Mouse (Mus musculus) left cerebral cortex, postnatal 25 days (tissue): ENCODE results near the gene Rpl12. TPM values are rescaled to one million over a fixed set of nuclear protein-coding genes. Genes with fewer than 3 reads are reported as not detected.
A peak's percentile ranks its signal among the peaks of the same experiment; 100 is the strongest.

Experiments
- DNase-seq, 2 experiments: peaks; one replicate each; pipeline ENCODE4 v3.0.0; 2022; ENCODE audit warnings: low spot score in 2 of 2, mixed read lengths in 1 of 2
- intact Hi-C: fragments of 180-260 bp; cut with DNase I; formaldehyde crosslinking; loops from one replicate; pipeline ENCODE4 v1.15.1; 2025
- total RNA-seq, 2 experiments: library from RNA; stranded (reverse); gene quantifications; 2 replicates each; pipeline ENCODE4 v1.2.3; 2021

Gene Rpl12
- total RNA-seq, 2 experiments from 2014 or later, result 103 to 104 TPM

GRCm38 (mm10) chr2:32931730-32932129 is 29.6 kb upstream of the Rpl12 start:
- no peak for DNase-seq
- intact Hi-C loops, result no loop called here

DNA sequence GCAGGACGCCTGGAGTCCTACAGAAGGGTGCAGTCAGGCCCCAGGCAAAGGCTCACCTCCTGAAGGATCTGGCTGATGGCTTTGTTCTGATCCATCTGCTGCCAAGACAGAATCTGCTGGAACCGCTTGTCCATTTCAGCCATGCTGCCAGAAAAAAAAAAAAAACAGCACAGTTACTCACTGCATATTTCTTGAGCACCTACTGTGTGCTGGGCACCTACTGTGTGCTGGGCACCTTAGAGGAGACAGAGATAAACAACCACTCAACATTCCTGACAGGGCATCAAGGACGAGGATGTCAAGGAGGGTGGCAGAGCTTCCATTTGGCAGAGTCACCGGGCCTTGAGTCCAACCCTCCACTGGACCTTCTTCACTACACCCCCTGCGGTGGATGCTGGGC is 22.6 kb upstream of the Rpl12 start:
- no peak for DNase-seq
- intact Hi-C loops, result no loop called here

GRCm38 (mm10) chr2:32939418-32939817 is 21.9 kb upstream of the Rpl12 start:
- intact Hi-C loops, result no loop called here

DNA sequence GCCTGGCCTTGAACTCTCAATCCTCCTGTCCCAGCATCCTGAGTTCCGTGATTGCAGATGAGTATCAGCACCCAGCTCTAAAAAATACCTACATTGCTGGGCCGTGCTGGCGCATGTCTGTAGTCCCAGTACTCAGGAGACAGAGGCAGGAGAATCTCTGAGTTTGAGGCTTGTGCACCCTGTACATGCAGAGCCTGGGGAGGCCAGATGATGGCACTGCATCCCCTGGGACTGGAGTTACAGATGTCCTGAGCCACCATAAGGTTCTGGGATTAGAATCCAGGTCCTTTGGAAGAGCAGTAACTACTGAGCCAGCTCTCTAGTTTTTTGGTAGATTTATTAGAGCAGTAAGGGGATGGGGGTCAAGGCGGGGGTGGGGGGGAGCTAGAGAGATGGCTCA is 20.9 kb upstream of the Rpl12 start:
- intact Hi-C loops, result no loop called here
- no peak for DNase-seq

More at GRCm38 (mm10) chr2:32939418-32939817, 21.9 kb upstream of the Rpl12 start:
- DNase-seq, result peak in 1 of 2 experiments; percentile 76

DNA sequence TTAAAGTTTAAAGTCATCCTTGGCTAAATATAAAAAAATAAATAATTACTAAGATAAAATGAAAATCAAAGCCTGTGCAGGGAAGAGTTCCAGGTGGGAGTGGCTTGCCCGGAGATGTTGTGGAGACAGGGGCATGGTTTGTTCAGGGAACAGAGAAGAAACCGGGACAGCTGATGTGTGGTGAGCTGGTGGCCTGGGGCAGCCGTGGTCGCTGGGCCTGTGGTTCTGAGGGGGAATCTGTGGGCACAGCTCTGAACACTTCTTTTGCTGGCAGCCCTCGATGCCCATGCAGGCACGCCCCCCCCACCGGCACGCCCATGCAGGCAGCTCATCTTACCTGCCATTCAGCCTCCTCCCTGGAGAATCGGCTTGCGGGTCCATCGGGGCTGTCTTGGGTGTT is 13.9 kb upstream of the Rpl12 start:
- no peak for DNase-seq
- intact Hi-C loops, result no loop called here

DNA sequence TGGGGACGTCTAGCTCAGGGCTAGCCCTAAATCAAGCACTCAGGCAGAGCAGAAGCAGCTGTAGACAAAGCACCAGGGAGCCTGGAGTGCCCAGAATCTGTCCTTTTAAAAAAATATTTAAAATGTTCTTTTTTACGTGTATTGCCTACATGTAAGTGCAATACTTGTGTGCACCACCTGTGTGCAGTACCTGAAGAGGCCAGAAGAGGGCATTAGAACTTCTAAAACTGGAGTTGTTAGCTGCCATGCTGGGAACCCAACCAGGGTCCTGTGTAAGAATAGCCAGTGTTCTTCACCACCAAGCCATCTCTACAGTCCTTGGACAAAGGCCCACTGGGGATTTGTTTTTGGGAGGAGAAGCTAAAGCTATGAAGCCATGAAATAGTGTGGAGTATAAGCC is 6.8 kb upstream of the Rpl12 start:
- intact Hi-C loops, result no loop called here
- no peak for DNase-seq

DNA sequence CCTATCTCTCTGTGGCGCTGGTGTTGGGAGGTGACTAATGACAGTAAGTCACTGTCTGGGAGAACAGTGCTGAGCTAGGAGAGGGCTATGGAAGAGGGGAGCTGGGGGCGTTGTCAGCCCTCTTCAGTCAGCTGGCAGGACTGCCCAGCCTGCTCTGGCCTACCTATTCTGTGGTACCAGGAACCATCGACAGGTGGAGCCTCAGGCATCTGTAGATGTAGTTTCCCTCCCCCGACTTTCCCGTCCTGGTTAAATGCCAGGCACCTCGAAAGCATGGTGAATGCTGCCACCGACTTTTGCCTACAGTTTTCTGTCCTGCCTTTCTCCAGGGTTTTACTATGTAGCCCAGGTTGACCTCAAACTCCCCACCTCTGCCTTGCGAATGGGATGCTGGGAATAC is 4.0 kb upstream of the Rpl12 start:
- peak in 1 of 2 experiments; percentile 62 for DNase-seq
- intact Hi-C loops, result no loop called here

DNA sequence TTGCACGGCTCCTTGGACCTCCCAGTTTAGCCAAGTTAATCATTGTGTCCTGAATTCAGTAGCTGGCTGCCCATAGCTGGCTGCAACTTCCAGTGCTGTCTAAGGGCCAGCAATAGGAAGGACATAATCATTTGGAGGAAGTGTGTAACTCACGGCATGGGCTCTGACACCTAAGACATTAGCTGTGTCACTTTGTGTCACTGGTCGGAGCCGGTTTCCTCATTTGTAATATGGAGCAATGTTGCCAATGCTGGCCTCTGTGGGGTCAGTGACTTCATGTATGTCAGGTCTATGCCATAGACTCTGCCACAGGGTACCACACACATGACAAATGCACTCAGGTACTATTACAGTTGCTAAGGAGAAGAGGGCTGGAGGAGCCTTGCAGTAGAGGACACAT is 1.1 kb upstream of the Rpl12 start:
- intact Hi-C loops, result no loop called here

DNA sequence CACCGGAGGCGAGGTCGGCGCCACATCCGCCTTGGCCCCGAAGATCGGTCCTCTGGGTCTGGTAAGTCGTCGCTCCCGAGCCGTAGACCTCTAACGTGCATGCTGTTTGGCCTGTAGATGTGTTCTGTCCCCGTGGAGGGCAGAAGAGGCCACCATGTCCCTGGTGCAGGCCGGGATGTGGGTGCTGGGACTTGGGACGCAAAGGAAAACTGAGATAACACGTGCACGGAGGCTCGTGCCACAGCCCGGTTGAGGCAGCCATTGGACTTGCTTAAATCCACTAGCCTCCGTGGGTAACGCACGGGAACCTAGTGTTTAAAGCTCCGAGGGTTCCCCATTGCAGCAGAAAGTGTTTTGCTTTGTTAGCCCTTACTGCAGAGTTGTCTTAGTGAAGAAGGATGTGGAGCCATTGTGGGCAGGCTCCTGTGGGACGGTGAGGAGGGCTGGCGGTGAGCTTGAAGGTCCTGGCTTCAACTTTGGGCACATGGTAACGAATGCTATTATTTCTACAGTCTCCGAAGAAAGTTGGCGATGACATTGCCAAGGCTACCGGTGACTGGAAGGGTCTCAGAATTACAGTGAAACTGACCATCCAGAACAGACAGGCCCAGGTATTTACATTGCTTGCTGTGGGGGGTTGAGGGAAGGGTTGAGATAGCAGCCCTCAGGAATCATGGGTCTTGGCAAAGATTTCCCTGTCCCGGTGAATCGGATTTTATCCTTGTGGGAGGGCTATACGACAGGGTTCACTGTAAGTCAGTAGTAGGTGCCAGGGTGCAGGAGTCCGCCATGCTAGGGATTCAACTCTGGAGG is 909 bp downstream of the Rpl12 start:
- DNase-seq, result peak in 1 of 2 experiments; percentile 32
- intact Hi-C loops, result no loop called here

More for the DNA sequence above, 1.1 kb upstream of the Rpl12 start:
- DNase-seq, result no peak

GRCm38 (mm10) chr2:32962875-32963220 is 1.5 kb downstream of the Rpl12 start:
- intact Hi-C loops, result no loop called here
- no peak for DNase-seq

DNA sequence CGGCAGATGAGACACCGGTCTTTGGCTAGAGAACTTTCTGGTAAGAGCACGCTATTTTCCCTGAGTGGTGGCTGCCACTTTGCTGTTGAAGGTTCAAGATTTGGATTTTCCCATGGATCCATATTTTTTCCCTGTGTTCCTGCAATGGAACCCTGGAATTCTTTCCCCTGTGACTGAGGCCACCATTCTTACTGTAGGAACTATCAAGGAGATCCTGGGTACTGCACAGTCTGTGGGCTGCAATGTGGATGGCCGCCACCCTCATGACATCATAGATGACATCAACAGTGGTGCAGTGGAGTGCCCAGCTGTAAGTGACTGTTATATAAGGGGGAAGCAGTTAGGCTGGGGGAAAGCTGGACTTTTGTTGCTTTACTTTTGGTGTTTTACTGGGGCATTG is 2.2 kb downstream of the Rpl12 start:
- intact Hi-C loops, result no loop called here
- DNase-seq, result peak in 1 of 2 experiments; percentile 48

GRCm38 (mm10) chr2:32963981-32964380 is 2.6 kb downstream of the Rpl12 start:
- no peak for DNase-seq
- intact Hi-C loops, result no loop called here

GRCm38 (mm10) chr2:32964659-32965457 is 3.5 kb downstream of the Rpl12 start:
- intact Hi-C loops, result no loop called here
- DNase-seq, result no peak

DNA sequence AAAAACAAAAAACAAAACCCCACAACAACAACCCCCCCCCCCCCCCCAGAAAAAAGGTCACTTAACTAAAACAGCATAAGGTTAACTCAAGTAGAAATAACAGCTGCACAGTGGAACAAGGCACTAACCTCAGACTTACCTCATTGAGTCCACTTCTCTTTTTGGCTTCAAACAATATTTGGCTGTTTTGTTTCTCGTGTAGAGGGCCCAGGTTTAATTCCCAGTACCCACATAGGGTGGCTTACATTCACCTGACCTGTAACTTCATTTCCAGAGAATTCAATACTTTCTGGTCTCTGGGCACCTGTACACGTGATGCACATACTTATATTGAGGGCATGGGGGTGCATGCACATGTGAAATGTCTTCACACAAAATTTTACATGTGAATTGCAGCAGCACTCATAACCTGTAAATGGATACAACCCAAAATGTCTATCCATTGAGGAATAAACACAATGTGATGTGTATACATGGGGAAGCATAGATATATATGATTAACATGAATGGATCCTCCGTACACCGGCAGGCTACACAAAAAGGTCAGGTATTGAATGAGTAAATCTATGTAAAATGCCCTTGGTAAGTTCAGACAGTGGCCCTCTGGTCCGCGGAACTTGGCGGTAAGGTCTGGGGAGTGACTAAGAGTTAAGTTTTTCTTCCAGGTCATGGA is 4.3 kb downstream of the Rpl12 start:
- intact Hi-C loops, result no loop called here

DNA sequence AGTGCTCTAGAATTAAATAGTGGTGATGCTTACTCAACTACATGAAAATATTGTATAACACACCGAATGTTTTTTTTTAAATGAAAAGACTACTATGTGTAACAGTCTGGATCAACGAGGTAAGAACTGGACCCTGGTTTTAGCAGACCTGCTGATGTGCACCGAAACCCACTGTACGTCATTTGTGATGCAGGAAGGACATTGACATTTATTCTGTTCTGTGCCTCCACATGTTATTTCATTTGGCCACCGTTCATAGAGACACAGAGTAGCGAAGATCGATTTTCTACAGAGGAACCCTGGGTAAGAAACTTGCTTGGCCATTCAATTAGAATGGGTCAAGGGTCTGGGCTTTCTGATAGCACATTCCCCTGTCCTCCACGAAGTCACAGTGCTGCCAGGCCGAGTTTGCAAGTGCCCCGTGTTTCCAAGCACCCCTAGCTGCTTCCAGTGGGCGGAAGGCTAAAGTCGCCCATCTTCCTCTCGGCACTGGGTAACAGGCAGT is 4.9 kb downstream of the Rpl12 start:
- DNase-seq, result no peak
- intact Hi-C loops, result no loop called here

More for the DNA sequence above, 4.3 kb downstream of the Rpl12 start:
- DNase-seq, result no peak

DNA sequence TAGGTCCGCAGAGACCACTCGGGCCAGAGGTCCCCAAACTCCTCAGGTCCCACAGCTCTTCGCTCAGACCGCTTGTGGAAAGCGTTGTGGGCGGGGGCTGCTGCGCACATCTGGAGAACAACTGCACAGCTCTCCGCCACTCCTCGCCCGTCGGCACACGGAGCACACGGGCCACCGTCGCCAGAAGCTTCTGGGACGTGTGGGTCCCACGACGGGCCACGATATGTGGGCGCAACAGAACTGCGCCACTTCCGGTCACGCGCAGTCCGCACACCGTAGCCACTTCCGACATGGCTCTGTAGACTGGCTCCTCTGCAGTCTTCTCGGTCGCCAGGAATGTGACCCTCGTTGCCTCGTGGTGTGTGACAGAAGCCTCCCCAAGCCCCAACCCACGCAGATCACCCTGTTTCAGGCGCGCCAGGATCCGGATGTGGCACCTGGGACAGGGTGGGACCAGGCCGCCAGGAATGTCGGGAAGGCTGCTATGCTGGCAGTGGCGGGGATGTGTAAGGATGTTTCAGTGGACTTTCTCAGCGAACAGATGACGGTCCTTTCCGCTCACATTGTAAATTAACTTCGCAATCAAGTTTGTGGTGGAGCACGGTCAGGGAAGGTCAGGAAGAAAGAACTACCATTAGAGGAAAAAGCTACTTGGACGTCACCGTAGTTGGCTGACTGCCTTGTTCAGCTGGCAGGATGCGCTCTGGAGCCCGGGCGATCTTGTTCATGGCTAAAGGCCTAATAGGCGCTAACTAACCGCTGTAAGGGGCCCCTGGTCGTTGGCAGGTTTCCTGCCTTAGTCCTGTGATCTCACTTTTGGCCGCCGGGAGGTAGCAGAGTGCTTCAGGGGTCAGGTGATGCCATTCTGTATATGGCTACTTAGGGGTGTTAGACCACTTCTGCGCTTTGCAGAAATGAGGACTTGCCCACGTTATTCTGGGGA is 5.6 kb downstream of the Rpl12 start:
- DNase-seq, result peak; percentile 91 to 94
- intact Hi-C loops, result no loop called here

- intact Hi-C loops, result no loop called here
- no peak for DNase-seq
These were observed 6.8 kb downstream of the Rpl12 start for GRCm38 (mm10) chr2:32968024-32968614.

GRCm38 (mm10) chr2:32969326-32969725 is 8.0 kb downstream of the Rpl12 start:
- DNase-seq, result peak in 1 of 2 experiments; percentile 74
- intact Hi-C loops, result no loop called here

DNA sequence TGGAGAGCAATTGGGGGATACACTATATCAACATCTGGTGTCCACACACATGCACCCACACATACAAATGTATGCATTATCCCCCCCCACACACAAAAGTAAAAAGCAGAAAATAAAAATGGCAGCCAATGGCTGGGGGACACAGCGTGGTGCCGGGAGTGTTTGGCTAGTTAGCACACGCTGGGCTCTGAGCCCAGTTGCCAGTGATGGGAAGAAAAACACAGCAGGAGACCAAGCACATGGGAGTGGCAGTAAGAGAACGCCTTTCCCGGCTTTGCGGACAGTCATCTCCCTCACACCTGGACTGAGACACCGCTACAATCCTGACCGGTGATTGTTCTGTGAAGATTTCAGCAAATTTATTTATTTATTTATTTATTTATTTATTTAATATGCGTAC is 9.9 kb downstream of the Rpl12 start:
- intact Hi-C loops, result no loop called here

More for the DNA sequence above, 9.9 kb downstream of the Rpl12 start:
- peak in 1 of 2 experiments; percentile 47 for DNase-seq
